ENCODE assay signal across 23 mouse cellular contexts in the genomic region with DNA sequence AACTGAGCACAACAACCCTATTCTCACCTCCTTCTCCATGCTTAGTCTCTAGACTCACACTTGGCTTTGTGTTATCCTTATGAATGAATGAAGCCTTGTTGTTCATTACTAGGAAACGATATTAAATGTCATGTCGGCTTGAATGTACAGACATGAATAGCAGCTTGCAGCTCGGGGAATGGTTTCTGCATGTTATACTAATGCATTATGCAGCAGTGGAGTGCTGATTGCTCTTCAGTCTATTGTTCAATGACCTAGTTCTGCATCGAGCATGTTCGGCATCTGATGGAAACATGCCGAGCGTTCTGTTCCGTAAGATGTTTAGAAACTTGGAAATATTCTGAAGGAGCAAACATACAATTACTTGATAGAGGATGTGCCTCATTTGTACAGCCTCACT.
DNase-seq lines count a peak whose midpoint lies in the region; ATAC-seq lines count a peak whose summit lies in the region.
"Had no signal": no experiment of that assay in that cellular context is flagged by ENCODE, and none has a peak within 500 bp of the region (broad histone marks: within the 10 kb centered on the region; RNA-seq: fewer than 3 reads in every experiment).

No protein-coding gene starts in this region.

- no peak overlapping the region for H3K4me3 ChIP-seq in embryonic facial prominence, embryonic 14.5 days (ENCODE audit: low read depth, low read length)
- H3K4me3 ChIP-seq in embryonic facial prominence, embryonic 10.5 days = no peak overlapping the region
- H3K4me3 ChIP-seq in midbrain, embryonic 11.5 days (ENCODE audit: low read depth, low read length) = no peak overlapping the region
- no peak overlapping the region for H3K4me3 ChIP-seq in midbrain, embryonic 10.5 days
- H3K4me3 ChIP-seq in midbrain, embryonic 13.5 days (replicated peaks) = no peak overlapping the region
- H3K4me3 ChIP-seq: embryonic facial prominence, embryonic 15.5 days; heart, embryonic 10.5 days; left cerebral cortex, adult 2 months; limb, embryonic 10.5 days; megakaryocyte, embryonic 14.5 days had no signal

- H3K27ac ChIP-seq in embryonic facial prominence, embryonic 14.5 days (replicated peaks; ENCODE audit: low read depth, low read length) = no peak overlapping the region
- H3K27ac ChIP-seq in embryonic facial prominence, embryonic 10.5 days (replicated peaks) = no peak overlapping the region
- no peak overlapping the region for H3K27ac ChIP-seq in midbrain, embryonic 11.5 days (ENCODE audit: low read depth, low read length)
- no peak overlapping the region for H3K27ac ChIP-seq in midbrain, embryonic 10.5 days (replicated peaks)
- H3K27ac ChIP-seq in midbrain, embryonic 13.5 days = no peak overlapping the region
- H3K27ac ChIP-seq: embryonic facial prominence, embryonic 15.5 days; heart, embryonic 10.5 days; left cerebral cortex, adult 2 months had no signal

- peaks cover 5% of the 10 kb centered on the region for H3K27me3 ChIP-seq in embryonic facial prominence, embryonic 14.5 days (replicated peaks; ENCODE audit: control insufficient read depth, insufficient read depth, low read length)
- H3K27me3 ChIP-seq in embryonic facial prominence, embryonic 10.5 days (replicated peaks; ENCODE audit: low read depth, poor library complexity, severe bottlenecking) = peaks cover 11% of the 10 kb centered on the region; the same call in 1 of the 2 replicates
- H3K27me3 ChIP-seq in midbrain, embryonic 11.5 days (ENCODE audit: control insufficient read depth, insufficient read depth, low read length) = no peaks in the 10 kb centered on the region
- no peaks in the 10 kb centered on the region for H3K27me3 ChIP-seq in midbrain, embryonic 10.5 days (ENCODE audit: low read depth, poor library complexity, severe bottlenecking)
- H3K27me3 ChIP-seq in midbrain, embryonic 13.5 days = no peaks in the 10 kb centered on the region
- H3K27me3 ChIP-seq: megakaryocyte, embryonic 14.5 days; Patski had no signal

- H3K9ac ChIP-seq in embryonic facial prominence, embryonic 14.5 days (ENCODE audit: low read depth, low read length) = no peak overlapping the region
- H3K9ac ChIP-seq in midbrain, embryonic 11.5 days (ENCODE audit: low read length) = no peak overlapping the region
- H3K9ac ChIP-seq in midbrain, embryonic 13.5 days (replicated peaks) = no peak overlapping the region
- H3K9ac ChIP-seq: embryonic facial prominence, embryonic 15.5 days; liver, postnatal 0 days had no signal

- H3K9me3 ChIP-seq in embryonic facial prominence, embryonic 14.5 days (ENCODE audit: control insufficient read depth, low read length) = no peaks in the 10 kb centered on the region
- H3K9me3 ChIP-seq in embryonic facial prominence, embryonic 10.5 days = no peaks in the 10 kb centered on the region
- no peaks in the 10 kb centered on the region for H3K9me3 ChIP-seq in midbrain, embryonic 11.5 days (ENCODE audit: control insufficient read depth, low read length)
- H3K9me3 ChIP-seq in midbrain, embryonic 10.5 days (replicated peaks) = no peaks in the 10 kb centered on the region
- no peaks in the 10 kb centered on the region for H3K9me3 ChIP-seq in midbrain, embryonic 13.5 days
- H3K9me3 ChIP-seq: embryonic facial prominence, embryonic 15.5 days; heart, embryonic 10.5 days; limb, embryonic 10.5 days; megakaryocyte, embryonic 14.5 days had no signal

- peaks cover 6% of the 10 kb centered on the region for H3K4me1 ChIP-seq in embryonic facial prominence, embryonic 14.5 days (ENCODE audit: control insufficient read depth, insufficient read depth, low read length)
- peaks cover 31% of the 10 kb centered on the region for H3K4me1 ChIP-seq in embryonic facial prominence, embryonic 10.5 days
- no peaks in the 10 kb centered on the region for H3K4me1 ChIP-seq in midbrain, embryonic 11.5 days (ENCODE audit: control insufficient read depth, insufficient read depth, low read length)
- H3K4me1 ChIP-seq in midbrain, embryonic 10.5 days = peaks cover 23% of the 10 kb centered on the region
- H3K4me1 ChIP-seq in midbrain, embryonic 13.5 days (replicated peaks) = peaks cover 12% of the 10 kb centered on the region
- H3K4me1 ChIP-seq: embryonic facial prominence, embryonic 15.5 days; megakaryocyte, embryonic 14.5 days had no signal

- DNase-seq in embryonic facial prominence, embryonic 14.5 days (ENCODE audit: low spot score) = peak; percentile 37
- DNase-seq in embryonic facial prominence, embryonic 10.5 days (ENCODE audit: low spot score) = no peak
- peak; percentile 39 for DNase-seq in midbrain, embryonic 11.5 days (ENCODE audit: low spot score, missing footprints)
- no peak for DNase-seq in midbrain, embryonic 10.5 days (ENCODE audit: low spot score)
- peak; percentile 17 for DNase-seq in retina, postnatal 7 days (ENCODE audit: low read depth, low spot score)
- DNase-seq in heart, postnatal 25 days (ENCODE audit: low spot score) = no peak
- no peak for DNase-seq in urinary bladder, postnatal 4 days (ENCODE audit: low spot score in 2 of 2)
- DNase-seq: adrenal gland, adult 8-10 months; cerebellum, adult 9-10 months; kidney, adult 2 months; kidney, postnatal 10 days; liver, postnatal 0 days; lung, postnatal 14 days; right cerebral cortex, postnatal 4 days; thymus, postnatal 25 days had no signal

- intact Hi-C loops in heart, postnatal 25 days (cut with DNase I) = no loop called here

- 70% methylated on average over 8 of the region's 8 CpGs for WGBS in embryonic facial prominence, embryonic 14.5 days
- WGBS in embryonic facial prominence, embryonic 10.5 days = 88% methylated on average over 8 of the region's 8 CpGs
- WGBS in midbrain, embryonic 11.5 days = 88% methylated on average over 8 of the region's 8 CpGs
- WGBS in midbrain, embryonic 10.5 days = 92% methylated on average over 8 of the region's 8 CpGs
- WGBS in midbrain, embryonic 13.5 days = 37% methylated on average over 8 of the region's 8 CpGs

- H3K36me3 ChIP-seq in embryonic facial prominence, embryonic 14.5 days (ENCODE audit: control insufficient read depth, insufficient read depth, low read length) = no peaks in the 10 kb centered on the region
- no peaks in the 10 kb centered on the region for H3K36me3 ChIP-seq in embryonic facial prominence, embryonic 10.5 days (replicated peaks)
- no peaks in the 10 kb centered on the region for H3K36me3 ChIP-seq in midbrain, embryonic 11.5 days (ENCODE audit: control insufficient read depth, insufficient read depth, low read length)
- H3K36me3 ChIP-seq in midbrain, embryonic 10.5 days = no peaks in the 10 kb centered on the region
- no peaks in the 10 kb centered on the region for H3K36me3 ChIP-seq in midbrain, embryonic 13.5 days
- H3K36me3 ChIP-seq: embryonic facial prominence, embryonic 15.5 days; heart, embryonic 10.5 days; limb, embryonic 10.5 days had no signal

- no peak for ATAC-seq in embryonic facial prominence, embryonic 14.5 days (ENCODE audit: low read depth)
- no peak for ATAC-seq in midbrain, embryonic 11.5 days (ENCODE audit: low FRiP score)
- no peak for ATAC-seq in midbrain, embryonic 13.5 days
- ATAC-seq: inflammation-experienced regulatory T-cells, adult 6 months; liver, postnatal 0 days; Patski had no signal

- no peak overlapping the region for H3K4me2 ChIP-seq in embryonic facial prominence, embryonic 14.5 days (ENCODE audit: low read depth, low read length)
- H3K4me2 ChIP-seq in midbrain, embryonic 11.5 days = no peak overlapping the region
- H3K4me2 ChIP-seq in midbrain, embryonic 13.5 days (replicated peaks) = 0 out of 2 replicates have a peak overlapping the region, but pooled peaks have one; percentile 13
- H3K4me2 ChIP-seq: embryonic facial prominence, embryonic 15.5 days had no signal

Comparison
In these comparisons a context has a peak if more than half of its experiments do, and no peak if none do; other contexts are left out.
1. DNase-seq: peak in embryonic facial prominence, embryonic 14.5 days (single experiment), midbrain, embryonic 11.5 days (single experiment) and retina, postnatal 7 days (single experiment); none in embryonic facial prominence, embryonic 10.5 days (single experiment), midbrain, embryonic 10.5 days (single experiment), heart, postnatal 25 days (single experiment) and urinary bladder, postnatal 4 days (0 of 2).